In the genomic region with DNA sequence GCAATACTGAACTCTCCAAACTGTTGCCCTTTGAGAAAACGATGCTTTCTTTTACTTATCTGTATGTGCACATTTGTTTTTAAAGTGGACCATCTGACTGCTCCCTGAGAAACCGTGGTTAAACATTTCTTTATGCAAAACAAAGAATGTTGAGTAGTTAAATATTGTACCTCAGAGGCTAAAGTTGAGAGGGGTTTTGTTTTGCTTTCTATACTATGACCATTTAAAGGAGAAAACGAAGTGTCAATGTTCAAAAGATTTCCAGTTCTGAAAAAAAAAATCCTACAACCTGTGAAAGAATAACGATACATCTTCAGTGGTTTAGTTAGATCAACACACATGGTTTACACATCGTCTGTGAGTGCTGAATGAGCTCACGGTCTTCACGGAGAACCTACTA, we compare ENCODE assay signal across 18 mouse cellular contexts.
"Had no signal": no experiment of that assay in that cellular context is flagged by ENCODE, and none has a peak within 500 bp of the region (broad histone marks: within the 10 kb centered on the region; RNA-seq: fewer than 3 reads in every experiment).

No protein-coding gene starts in this region.

- H3K36me3 ChIP-seq: hindbrain, embryonic 15.5 days; limb, embryonic 10.5 days; limb, embryonic 13.5 days; liver, embryonic 13.5 days; midbrain, embryonic 12.5 days; neural tube, embryonic 13.5 days; stomach, embryonic 15.5 days had no signal

- ATAC-seq: intestine, postnatal 0 days; midbrain, embryonic 16.5 days had no signal

- H3K4me1 ChIP-seq: hindbrain, embryonic 15.5 days; midbrain, embryonic 12.5 days; neural tube, embryonic 13.5 days; stomach, embryonic 15.5 days had no signal

- H3K9me3 ChIP-seq: hindbrain, embryonic 15.5 days; limb, embryonic 10.5 days; limb, embryonic 13.5 days; liver, embryonic 13.5 days; midbrain, embryonic 12.5 days; neural tube, embryonic 13.5 days; stomach, embryonic 15.5 days had no signal

- H3K4me2 ChIP-seq: hindbrain, embryonic 15.5 days; limb, embryonic 13.5 days; liver, embryonic 13.5 days; midbrain, embryonic 12.5 days; neural tube, embryonic 13.5 days; stomach, embryonic 15.5 days had no signal

- H3K27ac ChIP-seq: hindbrain, embryonic 15.5 days; layer of hippocampus, adult 2 months; limb, embryonic 10.5 days; limb, embryonic 13.5 days; liver, embryonic 13.5 days; midbrain, embryonic 12.5 days; neural tube, embryonic 13.5 days; stomach, embryonic 15.5 days had no signal

- H3K4me3 ChIP-seq: hindbrain, embryonic 15.5 days; layer of hippocampus, adult 2 months; limb, embryonic 10.5 days; limb, embryonic 13.5 days; liver, embryonic 13.5 days; midbrain, embryonic 12.5 days; myocyte; neural tube, embryonic 13.5 days; stomach, embryonic 15.5 days had no signal

- H3K27me3 ChIP-seq: hindbrain, embryonic 15.5 days; limb, embryonic 13.5 days; liver, embryonic 13.5 days; midbrain, embryonic 12.5 days; neural tube, embryonic 13.5 days; stomach, embryonic 15.5 days had no signal

- H3K9ac ChIP-seq: hindbrain, embryonic 15.5 days; limb, embryonic 13.5 days; liver, embryonic 13.5 days; midbrain, embryonic 12.5 days; neural tube, embryonic 13.5 days; stomach, embryonic 15.5 days had no signal

- DNase-seq: layer of hippocampus, adult 9-11 months; liver, embryonic 13.5 days; lung, postnatal 14 days; lung, postnatal 4 days; retina, postnatal 1 day; right cerebral cortex, postnatal 25 days; spleen, adult 18-20 months; thymus, postnatal 25 days had no signal
